Mouse (Mus musculus) CH12.LX (cell line): ENCODE data around the gene Tomm40.

Experiments used
- BHLHE40 ChIP-seq: IDR thresholded peaks from 2 replicates; pipeline ENCODE4 v1.6.1; 2011; ENCODE audit warnings: mild to moderate bottlenecking, low read depth, low read length, improper control_type of control experiment
- CTCF ChIP-seq, 2 experiments: IDR thresholded peaks in 1 of 2; conservative IDR thresholded peaks in 1 of 2; 2 replicates each; pipeline ENCODE4 v1.5.1; 2011 to 2012; ENCODE audit warnings: low read depth in 2 of 2, low read length in 2 of 2, improper control_type of control experiment in 1 of 2, inconsistent platforms in 1 of 2, mild to moderate bottlenecking in 1 of 2, moderate library complexity in 1 of 2
- MAFK ChIP-seq: IDR thresholded peaks from 2 replicates; pipeline ENCODE4 v1.6.1; 2011; ENCODE audit warnings: low read length, improper control_type of control experiment; ENCODE audit not compliant: insufficient replicate concordance
- MAZ ChIP-seq: IDR thresholded peaks from 2 replicates; pipeline ENCODE4 v1.6.1; 2012; ENCODE audit warnings: low read depth, mild to moderate bottlenecking, inconsistent platforms, low read length, improper control_type of control experiment, moderate library complexity
- NELFE ChIP-seq: IDR thresholded peaks from 2 replicates; pipeline ENCODE4 v1.6.1; 2011; ENCODE audit warnings: low read depth, low read length, improper control_type of control experiment
- NRF1 ChIP-seq: IDR thresholded peaks from 2 replicates; pipeline ENCODE4 v1.6.1; 2014; ENCODE audit warnings: low read depth, mild to moderate bottlenecking, inconsistent platforms, low read length, improper control_type of control experiment, moderate library complexity
- POLR2A ChIP-seq: IDR thresholded peaks from 2 replicates; pipeline ENCODE4 v1.6.1; 2011; ENCODE audit warnings: low read depth, mild to moderate bottlenecking, improper control_type of control experiment, low read length
- RCOR1 ChIP-seq: conservative IDR thresholded peaks from 2 replicates; pipeline ENCODE4 v1.6.1; 2012; ENCODE audit warnings: low read depth, mild to moderate bottlenecking, inconsistent platforms, low read length, improper control_type of control experiment
- SMC3 ChIP-seq: IDR thresholded peaks from 2 replicates; pipeline ENCODE4 v1.6.1; 2011; ENCODE audit warnings: low read depth, low read length, improper control_type of control experiment
- TBP ChIP-seq: conservative IDR thresholded peaks from 2 replicates; pipeline ENCODE4 v1.6.1; 2011; ENCODE audit warnings: low read depth, low read length, improper control_type of control experiment
- ZC3H11A ChIP-seq: IDR thresholded peaks from 2 replicates; pipeline ENCODE4 v1.6.1; 2012; ENCODE audit warnings: low read depth, mild to moderate bottlenecking, inconsistent platforms, low read length, improper control_type of control experiment
- ZNF384 ChIP-seq: IDR thresholded peaks from 2 replicates; pipeline ENCODE4 v1.6.1; 2012; ENCODE audit warnings: low read depth, low read length, improper control_type of control experiment, inconsistent platforms

- no peak for TF ChIP-seq BHLHE40
- TF ChIP-seq NRF1, result no peak
- no peak for TF ChIP-seq MAZ
- no peak for TF ChIP-seq NELFE
- no peak for TF ChIP-seq CTCF (conservative IDR thresholded peaks at IDR 0.05 in 1 of 2, IDR thresholded peaks at IDR 0.05 in 1 of 2; ENCODE audit: low read depth in 2 of 2, low read length in 2 of 2)
- no peak for TF ChIP-seq POLR2A
- TF ChIP-seq ZC3H11A, result no peak
- TF ChIP-seq SMC3, result no peak
- TF ChIP-seq MAFK, result no peak
- no peak for TF ChIP-seq ZNF384
- no peak for TF ChIP-seq RCOR1
- no peak for TF ChIP-seq TBP
These were observed 11.3 kb upstream of the Tomm40 start for GRCm38 (mm10) chr7:19726541-19726940.
